ENCODE assay signal across 26 mouse cellular contexts in the genomic region with DNA sequence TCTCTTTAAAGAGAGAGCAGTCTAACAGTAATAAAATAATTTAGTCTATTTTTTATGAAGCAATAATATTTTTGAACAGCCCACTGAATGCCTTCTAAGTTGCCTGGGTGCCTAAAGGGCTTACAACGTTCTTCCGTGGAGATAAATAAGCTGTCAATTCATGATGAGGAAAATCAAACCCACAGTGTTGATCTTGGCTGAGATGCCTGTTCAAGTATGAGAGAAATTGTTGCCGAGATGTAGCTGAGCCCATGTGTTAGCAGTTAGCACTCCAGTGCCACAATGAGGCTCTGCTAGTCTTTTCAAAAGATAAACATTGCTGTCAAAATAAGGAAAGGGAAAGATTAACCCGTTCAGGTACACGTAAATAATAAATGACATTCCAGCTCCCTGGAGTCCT.
DNase-seq lines count a peak whose midpoint lies in the region; ATAC-seq and TF ChIP-seq lines count a peak whose summit lies in the region.
"Had no signal": no experiment of that assay in that cellular context is flagged by ENCODE, and none has a peak within 500 bp of the region (broad histone marks: within the 10 kb centered on the region; RNA-seq: fewer than 3 reads in every experiment).

No protein-coding gene starts in this region.

- H3K36me3 ChIP-seq in hindbrain, embryonic 11.5 days (ENCODE audit: control insufficient read depth, insufficient read depth, low read length): no peaks in the 10 kb centered on the region
- no peaks in the 10 kb centered on the region for H3K36me3 ChIP-seq in hindbrain, postnatal 0 days (ENCODE audit: insufficient read depth, low read length)
- H3K36me3 ChIP-seq: embryonic facial prominence, embryonic 12.5 days; forebrain, embryonic 12.5 days; heart, embryonic 15.5 days; hindbrain, embryonic 13.5 days; liver, embryonic 15.5 days; stomach, embryonic 15.5 days had no signal

- intact Hi-C loops in left cerebral cortex, postnatal 10 days (cut with DNase I): no loop called here

- H3K4me3 ChIP-seq in hindbrain, embryonic 11.5 days (ENCODE audit: low read depth, low read length): no peak overlapping the region
- no peak overlapping the region for H3K4me3 ChIP-seq in hindbrain, postnatal 0 days (ENCODE audit: low read length)
- H3K4me3 ChIP-seq: embryonic facial prominence, embryonic 12.5 days; forebrain, embryonic 12.5 days; heart, embryonic 15.5 days; hindbrain, embryonic 13.5 days; liver, embryonic 15.5 days; stomach, embryonic 15.5 days had no signal

- H3K4me1 ChIP-seq in hindbrain, embryonic 11.5 days (replicated peaks; ENCODE audit: control insufficient read depth, insufficient read depth, low read length): 0 out of 2 replicates have a peak, but pooled peaks cover 4% of the 10 kb centered on the region
- peaks cover 19% of the 10 kb centered on the region; the same call in 1 of the 2 replicates for H3K4me1 ChIP-seq in hindbrain, postnatal 0 days (ENCODE audit: insufficient read depth, low read length)
- H3K4me1 ChIP-seq: heart, embryonic 15.5 days; liver, embryonic 15.5 days; stomach, embryonic 15.5 days had no signal

- no peak overlapping the region for H3K9ac ChIP-seq in hindbrain, embryonic 11.5 days (ENCODE audit: low read depth, low read length)
- no peak overlapping the region for H3K9ac ChIP-seq in hindbrain, postnatal 0 days (replicated peaks; ENCODE audit: low read length)
- H3K9ac ChIP-seq: embryonic facial prominence, embryonic 12.5 days; forebrain, embryonic 12.5 days; heart, embryonic 15.5 days; hindbrain, embryonic 13.5 days; liver, embryonic 15.5 days; lung, embryonic 14.5 days; stomach, embryonic 15.5 days had no signal

- 58% methylated on average over 5 of the region's 5 CpGs for WGBS in hindbrain, embryonic 11.5 days
- 43% methylated on average over 5 of the region's 5 CpGs for WGBS in hindbrain, postnatal 0 days

- TF ChIP-seq CTCF in hindbrain, postnatal 0 days (IDR thresholded peaks at IDR 0.05; ENCODE audit: low read depth): no peak

- no peak for ATAC-seq in hindbrain, embryonic 11.5 days (ENCODE audit: low FRiP score)
- no peak for ATAC-seq in hindbrain, postnatal 0 days
- ATAC-seq: midbrain, embryonic 16.5 days; Patski had no signal

- no peaks in the 10 kb centered on the region for H3K9me3 ChIP-seq in hindbrain, embryonic 11.5 days (ENCODE audit: control insufficient read depth, low read length)
- no peaks in the 10 kb centered on the region for H3K9me3 ChIP-seq in hindbrain, postnatal 0 days (ENCODE audit: low read length)
- H3K9me3 ChIP-seq: embryonic facial prominence, embryonic 12.5 days; forebrain, embryonic 12.5 days; heart, embryonic 15.5 days; hindbrain, embryonic 13.5 days; liver, embryonic 15.5 days; stomach, embryonic 15.5 days had no signal

- H3K27me3 ChIP-seq in hindbrain, embryonic 11.5 days (ENCODE audit: control insufficient read depth, insufficient read depth, low read length): no peaks in the 10 kb centered on the region
- no peaks in the 10 kb centered on the region for H3K27me3 ChIP-seq in hindbrain, postnatal 0 days (ENCODE audit: insufficient read depth, low read length)
- H3K27me3 ChIP-seq: CH12.LX; hindbrain, embryonic 13.5 days; Patski had no signal

- DNase-seq in hindbrain, embryonic 11.5 days (ENCODE audit: low spot score): peak; percentile 26
- no peak for DNase-seq in hindbrain, postnatal 0 days (ENCODE audit: low spot score)
- DNase-seq in 3T3-L1 (ENCODE audit: low read depth, low spot score) (peak; percentile 78), NIH3T3 (ENCODE audit: low read depth) (peak; percentile 88)
- DNase-seq in fibroblast of lung, adult 2 months (ENCODE audit: low read depth): peak; percentile 83
- no peak for DNase-seq in left cerebral cortex, postnatal 10 days (ENCODE audit: extremely low spot score in 1 of 2, low spot score in 2 of 2)
- DNase-seq: adrenal gland, postnatal 14 days; cerebellum, adult 11 months; cerebellum, adult 9-10 months; cerebellum, postnatal 36 days; gastrocnemius, postnatal 10 days; kidney, adult 18-20 months; kidney, postnatal 25 days; lung, embryonic 14.5 days; lung, postnatal 14 days; right cerebral cortex, postnatal 25 days had no signal

- no peak overlapping the region for H3K4me2 ChIP-seq in hindbrain, embryonic 11.5 days (replicated peaks; ENCODE audit: low read depth, low read length)
- no peak overlapping the region for H3K4me2 ChIP-seq in hindbrain, postnatal 0 days (ENCODE audit: low read depth, low read length)
- H3K4me2 ChIP-seq: embryonic facial prominence, embryonic 12.5 days; forebrain, embryonic 12.5 days; heart, embryonic 15.5 days; hindbrain, embryonic 13.5 days; liver, embryonic 15.5 days; lung, embryonic 14.5 days; midbrain, embryonic 11.5 days; stomach, embryonic 15.5 days had no signal

- no peak overlapping the region for H3K27ac ChIP-seq in hindbrain, embryonic 11.5 days (ENCODE audit: low read depth, low read length)
- H3K27ac ChIP-seq in hindbrain, postnatal 0 days: no peak overlapping the region
- H3K27ac ChIP-seq: embryonic facial prominence, embryonic 12.5 days; forebrain, embryonic 12.5 days; heart, embryonic 15.5 days; hindbrain, embryonic 13.5 days; liver, embryonic 15.5 days; stomach, embryonic 15.5 days had no signal

Comparison
In these comparisons a context has a peak if more than half of its experiments do, and no peak if none do; other contexts are left out.
1. DNase-seq: peak in hindbrain, embryonic 11.5 days (single experiment), 3T3-L1 (single experiment), NIH3T3 (single experiment) and fibroblast of lung, adult 2 months (single experiment); none in hindbrain, postnatal 0 days (single experiment) and left cerebral cortex, postnatal 10 days (0 of 2).